Mouse (Mus musculus): ENCODE results near the gene Bmp8a. TPM values are rescaled to one million over a fixed set of nuclear protein-coding genes. Genes with fewer than 3 reads are reported as not detected.
"Not testable (repeated sequence)": the region's sequence is repeated elsewhere in the genome, so short reads cannot be mapped to it uniquely, and the experiment has no call there.

Gene Bmp8a
- polyA plus RNA-seq, 1 experiment, result 1.5 TPM

DNA sequence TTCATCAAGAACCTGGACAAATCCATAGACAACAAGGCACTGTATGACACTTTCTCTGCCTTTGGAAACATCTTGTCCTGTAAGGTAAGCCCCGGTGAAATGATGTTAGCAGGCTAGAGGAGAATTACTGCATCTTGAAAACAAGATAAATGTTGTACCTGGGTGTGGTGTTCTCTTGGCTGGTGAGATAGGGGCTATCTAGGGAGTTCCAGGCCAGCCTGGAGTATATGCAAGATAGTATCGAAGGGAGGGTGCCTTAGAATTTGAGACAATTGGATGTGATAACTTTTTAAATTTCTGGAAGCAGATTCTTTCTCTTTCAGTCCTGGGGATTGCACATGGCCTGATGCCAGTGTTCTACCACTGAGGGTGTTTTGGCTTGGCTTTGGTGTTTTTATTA lies 56.3 kb downstream of the Bmp8a start:
- DNase-seq, result no peak
- Histone ChIP-seq H3K4me1 (ENCODE audit: control insufficient read depth, insufficient read depth, low read length) (peaks cover 4% of the 10 kb centered on the region; the same call in 1 of the 2 replicates), H3K27me3 (replicated peaks; ENCODE audit: control insufficient read depth, insufficient read depth, low read length) (no peaks in the 10 kb centered on the region), H3K27ac (ENCODE audit: insufficient read depth, low read depth, low read length) (no peak overlapping the region), H3K36me3 (ENCODE audit: control insufficient read depth, insufficient read depth, low read length) (peaks cover 5% of the 10 kb centered on the region; the same call in 1 of the 2 replicates), H3K4me3 (ENCODE audit: insufficient read depth, low read depth, low read length) (no peak overlapping the region)
- no peak for TF ChIP-seq POLR2A (IDR thresholded peaks at IDR 0.05; ENCODE audit: low read depth, low read length)
- TF ChIP-seq CTCF (conservative IDR thresholded peaks at IDR 0.05; ENCODE audit: insufficient read depth, insufficient read length, low read depth, low read length), result no peak
- WGBS, result 90% methylated on average over 2 of the region's 2 CpGs

- H3K36me3 ChIP-seq (ENCODE audit: control insufficient read depth, insufficient read depth, low read length), result no peaks in the 10 kb centered on the region; the same call in 1 of the 2 replicates
- peaks cover 4% of the 10 kb centered on the region; the same call in 1 of the 2 replicates for H3K4me1 ChIP-seq (ENCODE audit: control insufficient read depth, insufficient read depth, low read length)
- H3K27ac ChIP-seq (ENCODE audit: insufficient read depth, low read depth, low read length), result no peak overlapping the region
- 58% methylated on average over 6 of the region's 6 CpGs for WGBS
- TF ChIP-seq CTCF (conservative IDR thresholded peaks at IDR 0.05; ENCODE audit: insufficient read depth, insufficient read length, low read depth, low read length) (no peak), POLR2A (IDR thresholded peaks at IDR 0.05; ENCODE audit: low read depth, low read length) (no peak)
- peak; percentile 52 for DNase-seq
- H3K4me3 ChIP-seq (ENCODE audit: insufficient read depth, low read depth, low read length), result no peak overlapping the region
- H3K27me3 ChIP-seq (replicated peaks; ENCODE audit: control insufficient read depth, insufficient read depth, low read length), result no peaks in the 10 kb centered on the region
Measured at GRCm38 (mm10) chr4:123284731-123285624, 58.1 kb downstream of the Bmp8a start.

- not testable (repeated sequence) for H3K27me3 ChIP-seq (replicated peaks; ENCODE audit: control insufficient read depth, insufficient read depth, low read length); H3K27ac ChIP-seq (ENCODE audit: insufficient read depth, low read depth, low read length); H3K4me1 ChIP-seq (ENCODE audit: control insufficient read depth, insufficient read depth, low read length); H3K36me3 ChIP-seq (ENCODE audit: control insufficient read depth, insufficient read depth, low read length)
- peak; percentile 33 for DNase-seq
- H3K4me3 ChIP-seq (ENCODE audit: insufficient read depth, low read depth, low read length), result peak overlapping the region; percentile 48
- under 1% methylated on average over 15 of the region's 15 CpGs for WGBS
Measured at GRCm38 (mm10) chr4:123283675-123284064, 59.4 kb downstream of the Bmp8a start.

GRCm38 (mm10) chr4:123282915-123283674 lies 60.0 kb downstream of the Bmp8a start:
- peak overlapping the region; percentile 39 for H3K4me3 ChIP-seq (ENCODE audit: insufficient read depth, low read depth, low read length)
- H3K27me3 ChIP-seq (replicated peaks; ENCODE audit: control insufficient read depth, insufficient read depth, low read length); H3K36me3 ChIP-seq (ENCODE audit: control insufficient read depth, insufficient read depth, low read length); H3K4me1 ChIP-seq (ENCODE audit: control insufficient read depth, insufficient read depth, low read length): not testable (repeated sequence)
- peak overlapping the region; percentile 61; the same call in 1 of the 2 replicates for H3K27ac ChIP-seq (ENCODE audit: insufficient read depth, low read depth, low read length)
- peak; percentile 54 for DNase-seq
- WGBS, result 0% methylated on average over 51 of the region's 55 CpGs

DNA sequence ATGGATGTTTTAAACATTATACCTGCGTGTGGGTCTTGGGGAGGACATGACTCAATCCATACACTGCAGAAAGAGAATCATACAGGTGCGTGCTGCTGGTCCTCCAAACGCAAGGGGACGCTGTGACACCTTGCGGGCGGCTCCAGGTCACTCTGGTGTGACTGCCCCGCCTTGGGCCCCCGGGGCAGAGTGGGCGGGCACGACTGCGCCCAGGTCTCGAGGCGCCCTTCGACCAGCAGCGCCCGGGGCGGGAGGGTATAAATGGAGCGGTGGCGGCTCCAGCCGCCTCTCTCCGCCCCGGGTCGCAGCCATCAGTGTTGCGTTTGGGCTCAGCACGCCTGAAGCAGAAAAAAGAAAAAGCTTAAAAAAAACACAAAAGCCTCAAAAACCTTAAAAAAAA lies 60.6 kb downstream of the Bmp8a start:
- WGBS, result under 1% methylated on average over 25 of the region's 25 CpGs
- Histone ChIP-seq H3K27me3 (replicated peaks; ENCODE audit: control insufficient read depth, insufficient read depth, low read length) (no peaks in the 10 kb centered on the region), H3K27ac (ENCODE audit: insufficient read depth, low read depth, low read length) (0 out of 2 replicates have a peak overlapping the region, but pooled peaks have one; percentile 61), H3K4me1 (ENCODE audit: control insufficient read depth, insufficient read depth, low read length) (peaks cover 4% of the 10 kb centered on the region; the same call in 1 of the 2 replicates), H3K4me3 (ENCODE audit: insufficient read depth, low read depth, low read length) (peak overlapping the region; percentile 39), H3K36me3 (ENCODE audit: control insufficient read depth, insufficient read depth, low read length) (no peaks in the 10 kb centered on the region; the same call in 1 of the 2 replicates)
- TF ChIP-seq POLR2A (IDR thresholded peaks at IDR 0.05; ENCODE audit: low read depth, low read length), result no peak
- peak; percentile 75 for TF ChIP-seq CTCF (conservative IDR thresholded peaks at IDR 0.05; ENCODE audit: insufficient read depth, insufficient read length, low read depth, low read length)
- peak; percentile 96 for DNase-seq

GRCm38 (mm10) chr4:123280117-123280516 lies 62.9 kb downstream of the Bmp8a start:
- no peak for TF ChIP-seq POLR2A (IDR thresholded peaks at IDR 0.05; ENCODE audit: low read depth, low read length)
- no peak for TF ChIP-seq CTCF (conservative IDR thresholded peaks at IDR 0.05; ENCODE audit: insufficient read depth, insufficient read length, low read depth, low read length)
- Histone ChIP-seq H3K4me3 (ENCODE audit: insufficient read depth, low read depth, low read length) (no peak overlapping the region), H3K27ac (ENCODE audit: insufficient read depth, low read depth, low read length) (no peak overlapping the region), H3K36me3 (ENCODE audit: control insufficient read depth, insufficient read depth, low read length) (no peaks in the 10 kb centered on the region), H3K4me1 (ENCODE audit: control insufficient read depth, insufficient read depth, low read length) (peaks cover 3% of the 10 kb centered on the region; the same call in 1 of the 2 replicates), H3K27me3 (replicated peaks; ENCODE audit: control insufficient read depth, insufficient read depth, low read length) (no peaks in the 10 kb centered on the region)
- 72% methylated on average over 3 of the region's 3 CpGs for WGBS
- DNase-seq, result no peak

GRCm38 (mm10) chr4:123271063-123271462 lies 72.0 kb downstream of the Bmp8a start:
- Histone ChIP-seq H3K27ac (ENCODE audit: insufficient read depth, low read depth, low read length) (no peak overlapping the region), H3K4me3 (ENCODE audit: insufficient read depth, low read depth, low read length) (no peak overlapping the region), H3K4me1 (ENCODE audit: control insufficient read depth, insufficient read depth, low read length) (no peaks in the 10 kb centered on the region), H3K36me3 (ENCODE audit: control insufficient read depth, insufficient read depth, low read length) (no peaks in the 10 kb centered on the region), H3K27me3 (replicated peaks; ENCODE audit: control insufficient read depth, insufficient read depth, low read length) (no peaks in the 10 kb centered on the region)
- TF ChIP-seq POLR2A (IDR thresholded peaks at IDR 0.05; ENCODE audit: low read depth, low read length) (no peak), CTCF (conservative IDR thresholded peaks at IDR 0.05; ENCODE audit: insufficient read depth, insufficient read length, low read depth, low read length) (no peak; the same call in 1 of the 2 replicates)
- DNase-seq, result no peak
- 92% methylated on average over 3 of the region's 3 CpGs for WGBS

Other genes starting within 250 kb of the Bmp8a start
- 0.03 and 0.14 TPM in 2 replicates for gene Bmp8b, start 238.1 kb downstream of the Bmp8a start, polyA plus RNA-seq (2012; rRNA removed)
- 0.11 TPM in 1 of 2 replicates, not detected in the other for gene Oxct2b, start 227.0 kb downstream of the Bmp8a start, polyA plus RNA-seq (2012; rRNA removed)
- 14.3 and 17.3 TPM in 2 replicates for gene Ppie, start 203.3 kb downstream of the Bmp8a start, polyA plus RNA-seq (2012; rRNA removed)
- gene Hpcal4, start 160.0 kb downstream of the Bmp8a start, polyA plus RNA-seq (2012; rRNA removed), result 0.75 and 0.83 TPM in 2 replicates
- 0.91 and 0.94 TPM in 2 replicates for gene Nt5c1a, start 141.7 kb downstream of the Bmp8a start, polyA plus RNA-seq (2012; rRNA removed)
- gene Heyl, start 109.7 kb downstream of the Bmp8a start, polyA plus RNA-seq (2012; rRNA removed), result 3.5 and 4.1 TPM in 2 replicates
- 57.8 and 67.1 TPM in 2 replicates for gene Pabpc4, start 80.9 kb downstream of the Bmp8a start, polyA plus RNA-seq (2012; rRNA removed)
- gene Oxct2a, start 19.6 kb downstream of the Bmp8a start, polyA plus RNA-seq (2012; rRNA removed), result 0.11 and 0.30 TPM in 2 replicates